Mouse (Mus musculus) kidney, postnatal 36 days (tissue): ENCODE data around the gene Morf4l1.
"Not testable (repeated sequence)": the region's sequence is repeated elsewhere in the genome, so short reads cannot be mapped to it uniquely, and the experiment has no call there.

Experiments
- DNase-seq, 2 experiments: peaks; one replicate each; pipeline ENCODE4 v3.0.0; 2021 to 2022; ENCODE audit warnings: mixed read lengths in 2 of 2

Morf4l1 gene

DNA sequence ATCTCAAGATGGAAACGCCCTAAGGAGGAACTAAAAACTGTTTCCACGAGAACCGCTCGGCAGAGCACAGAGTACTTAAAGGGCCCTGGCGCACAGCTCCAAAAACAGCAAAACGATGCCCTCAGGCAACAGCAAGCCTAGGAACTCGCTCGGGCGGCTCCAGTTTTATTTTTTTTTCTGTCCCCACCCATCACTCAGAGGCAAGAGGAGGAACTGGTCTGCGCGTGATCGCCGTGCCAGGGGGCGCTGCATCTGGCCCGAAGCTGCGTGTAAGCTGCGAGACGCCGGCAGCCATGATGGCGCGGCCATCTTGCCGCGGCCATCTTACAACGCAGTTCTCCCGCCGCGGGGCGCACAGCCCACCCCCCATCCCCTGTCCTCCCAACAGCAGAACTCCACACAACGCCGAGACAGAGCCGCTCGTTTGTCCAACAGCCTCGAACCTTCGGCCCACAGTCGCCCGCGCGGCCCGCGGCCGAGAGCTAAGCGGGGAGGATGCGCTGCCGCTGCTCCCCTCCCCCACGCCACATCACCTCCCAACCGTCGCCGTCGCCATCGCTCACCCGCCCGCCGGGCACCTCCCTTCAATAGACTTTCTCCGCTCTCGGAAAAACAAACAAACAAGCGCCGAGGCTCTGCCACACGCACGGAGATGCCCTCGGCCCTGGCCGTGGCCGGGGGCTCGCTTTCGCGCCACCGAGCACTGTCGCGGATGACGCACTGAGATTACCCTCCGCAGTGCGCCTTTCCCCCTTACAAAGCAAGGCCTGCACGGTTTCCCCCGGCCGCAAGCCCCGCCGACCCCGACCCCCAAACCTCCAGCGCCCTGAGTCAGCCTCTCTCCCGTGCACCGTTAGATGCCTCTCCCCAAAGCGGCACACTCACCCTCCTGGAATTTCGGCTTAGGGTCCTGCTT lies 665 bp downstream of the Morf4l1 start:
- peak; percentile 95 to 96 for DNase-seq

DNA sequence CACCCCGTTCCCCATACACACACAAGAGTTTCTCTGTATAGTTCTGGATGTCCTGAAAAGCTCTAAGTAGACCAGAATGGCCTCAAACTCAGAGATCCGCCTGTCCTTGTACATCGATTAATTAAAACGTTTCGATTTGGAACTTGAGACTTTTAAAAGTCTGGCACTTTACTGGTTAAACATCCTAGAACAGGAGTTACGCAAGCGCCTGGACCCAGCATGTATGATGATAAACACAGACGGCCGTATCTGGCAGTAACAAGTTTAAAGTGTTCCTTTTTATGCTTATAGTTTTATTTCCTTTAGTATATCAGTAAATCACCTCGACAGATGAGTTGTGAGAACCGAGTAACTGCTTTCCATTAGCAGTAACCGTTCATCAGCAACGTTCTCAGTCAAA lies 1.4 kb downstream of the Morf4l1 start:
- DNase-seq, result peak in 1 of 2 experiments; percentile 19

DNA sequence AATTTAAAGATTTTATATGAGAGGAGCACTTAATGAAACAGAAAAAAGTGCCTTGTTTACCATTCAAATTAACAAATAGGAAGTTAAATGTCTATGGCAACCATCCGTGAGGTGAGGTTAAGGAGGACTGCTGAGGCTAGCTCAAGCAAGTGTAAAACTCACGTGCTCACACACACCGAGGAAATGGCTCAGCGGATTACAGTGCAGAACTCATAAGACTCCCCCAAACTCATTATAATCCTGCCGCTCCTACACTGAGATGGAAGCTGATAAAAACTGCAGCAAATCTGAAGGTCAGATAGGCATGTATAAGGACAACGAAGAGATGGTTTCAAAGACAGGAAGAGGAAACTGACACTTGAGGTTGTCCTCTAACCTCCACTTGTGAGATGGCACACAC lies 5.2 kb downstream of the Morf4l1 start:
- no peak for DNase-seq

DNA sequence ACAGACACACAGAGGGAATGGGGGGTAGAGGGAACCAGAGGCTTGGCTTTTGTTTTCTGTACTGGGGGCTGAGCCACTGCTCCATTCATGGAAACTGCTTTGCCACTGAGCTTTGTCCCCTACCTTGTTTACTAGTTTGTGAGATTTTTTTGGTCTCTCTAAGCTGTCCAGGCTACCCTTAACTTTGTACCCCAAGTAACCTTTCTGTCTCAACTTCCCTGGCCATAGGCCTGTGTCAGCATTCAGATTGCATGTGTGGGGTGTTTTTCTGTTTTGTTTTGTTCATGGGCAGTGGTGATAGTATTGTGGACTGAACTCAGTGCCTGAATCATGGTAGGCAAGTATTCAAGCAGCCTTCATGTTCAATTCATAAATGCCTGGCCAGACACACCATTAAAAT lies 6.3 kb downstream of the Morf4l1 start:
- peak in 1 of 2 experiments; percentile 12 for DNase-seq

DNA sequence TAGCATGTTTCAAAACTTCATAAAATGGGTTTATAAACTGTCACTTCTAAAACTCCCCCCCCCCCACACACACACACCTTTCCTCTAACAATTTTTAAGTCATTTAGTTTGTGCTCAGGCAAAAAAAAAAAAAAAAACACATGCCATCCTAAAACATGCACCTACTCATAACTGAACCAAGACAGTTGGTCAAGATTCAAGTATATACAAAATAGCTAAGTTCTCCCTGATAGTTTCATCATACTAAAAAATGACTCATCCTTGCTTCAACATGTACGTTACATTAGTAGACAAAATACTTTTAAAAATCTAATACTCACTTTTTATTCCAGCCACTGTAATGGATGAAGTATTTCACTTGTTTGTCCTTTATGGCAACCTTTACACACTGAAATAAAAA lies 7.7 kb downstream of the Morf4l1 start:
- DNase-seq, result no peak

DNA sequence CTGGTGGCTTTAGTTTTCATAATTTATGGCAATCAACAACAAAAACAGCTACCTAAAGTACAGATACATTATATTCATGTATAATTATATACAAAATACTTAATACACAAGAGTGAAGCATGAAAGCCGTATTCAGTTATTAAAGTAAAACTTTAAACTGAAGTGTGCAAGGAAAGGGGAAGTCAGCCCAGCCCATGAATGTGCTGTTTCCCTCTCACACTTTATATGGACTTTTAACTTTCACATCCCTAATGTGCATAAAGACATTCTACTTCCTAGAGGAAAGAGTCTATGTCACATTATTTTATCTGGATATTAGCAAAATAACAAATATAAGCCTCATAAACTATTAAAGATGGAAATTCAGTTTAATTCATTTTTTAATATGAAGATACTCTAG lies 9.1 kb downstream of the Morf4l1 start:
- no peak for DNase-seq

DNA sequence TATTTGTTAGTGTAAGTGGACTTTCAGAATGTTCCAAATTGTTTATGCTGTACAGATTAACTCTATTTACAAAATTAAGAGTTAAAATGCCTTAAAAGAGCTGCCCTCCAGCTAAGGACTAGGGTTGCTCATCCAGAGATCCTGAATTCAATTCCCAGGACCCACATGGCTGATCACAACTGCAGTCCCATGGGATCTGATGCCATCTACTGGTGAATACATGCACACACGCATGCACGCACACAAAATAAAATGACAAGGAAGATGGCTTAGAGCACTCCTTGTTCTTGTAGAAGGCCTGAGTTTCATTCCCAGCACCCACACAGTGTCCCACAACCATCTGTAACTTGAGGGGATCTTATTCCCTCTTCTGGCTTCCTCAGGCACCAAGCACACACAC lies 13.8 kb downstream of the Morf4l1 start:
- DNase-seq, result peak in 1 of 2 experiments; percentile 20

DNA sequence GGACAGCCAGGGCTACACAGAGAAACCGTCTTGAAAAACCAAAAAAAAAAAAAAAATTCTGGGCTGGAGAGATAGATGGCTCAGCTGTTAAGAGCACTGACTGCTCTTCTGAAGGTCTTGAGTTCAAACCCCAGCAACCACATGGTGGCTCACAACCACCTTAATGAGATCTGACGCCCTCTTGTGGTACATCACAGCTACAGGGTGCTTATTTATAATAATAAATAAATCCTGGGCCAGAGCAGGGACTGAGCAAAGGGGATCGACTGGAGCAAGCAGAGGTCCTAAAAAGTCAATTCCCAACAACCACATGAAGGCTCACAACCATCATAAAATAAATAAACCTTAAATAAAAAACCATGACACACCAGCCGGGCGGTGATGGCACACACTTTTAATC lies 15.6 kb downstream of the Morf4l1 start:
- no peak for DNase-seq

DNA sequence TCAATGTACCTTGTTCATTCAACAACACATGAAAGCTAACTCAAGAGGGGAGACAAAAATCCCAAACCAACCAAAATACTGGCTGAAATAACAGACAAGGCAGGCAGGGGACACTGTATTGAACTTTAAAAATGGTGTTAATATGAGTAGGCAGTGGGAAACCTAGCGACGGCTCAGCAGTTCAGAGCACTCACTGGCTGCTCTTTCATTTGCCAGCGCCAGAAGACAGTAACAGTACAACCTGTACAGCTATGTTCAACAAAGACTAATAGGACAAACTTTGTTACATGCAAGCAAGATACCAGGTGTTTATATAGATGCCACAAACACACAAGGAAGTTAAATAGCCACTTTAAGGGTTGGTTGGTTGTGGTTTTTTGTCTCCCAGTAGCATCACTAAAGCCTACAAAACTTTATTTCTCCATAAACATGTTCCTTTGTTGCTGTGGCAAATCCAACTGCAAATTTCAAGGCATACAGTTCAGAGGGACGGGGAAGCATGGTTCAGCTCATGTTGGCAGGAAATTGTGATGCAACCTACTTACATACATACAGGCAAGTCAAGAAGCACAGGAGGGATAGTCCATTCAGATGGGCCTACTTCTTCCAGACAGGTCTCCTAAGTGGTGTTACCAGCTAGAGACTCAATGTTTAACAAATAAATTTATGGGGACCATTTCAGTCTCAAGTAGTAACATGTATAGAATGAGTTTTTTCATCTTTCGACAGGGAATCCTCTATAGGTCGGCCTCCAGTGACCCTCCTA lies 25.1 kb downstream of the Morf4l1 start:
- no peak for DNase-seq

DNA sequence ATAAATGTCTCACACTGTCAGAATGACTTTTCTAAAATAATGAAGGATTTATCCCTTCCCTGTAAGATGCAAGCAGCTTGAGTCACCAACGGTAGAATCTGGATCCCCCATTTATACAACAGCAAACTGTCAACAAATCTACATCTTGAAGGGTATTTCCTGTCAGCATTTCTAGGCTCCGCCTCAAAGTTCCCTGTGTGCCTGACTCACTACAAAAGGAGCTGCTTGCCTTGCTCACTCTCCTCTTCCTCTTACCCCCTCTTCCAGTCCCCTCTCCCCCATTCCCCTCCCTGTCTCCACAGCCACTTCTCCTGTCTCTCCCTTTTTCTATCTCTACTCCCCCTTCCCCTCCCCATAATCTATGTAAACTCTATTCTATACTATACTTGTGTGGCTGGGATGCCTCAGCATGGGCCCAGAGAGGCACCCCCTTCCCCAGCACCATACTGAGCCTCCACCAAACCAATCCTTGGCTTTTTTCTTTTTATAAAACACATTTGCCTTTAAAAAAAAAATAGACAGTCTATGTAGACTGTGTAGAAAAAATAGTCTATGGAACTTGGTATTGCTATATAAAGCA lies 26.6 kb downstream of the Morf4l1 start:
- no peak for DNase-seq

DNA sequence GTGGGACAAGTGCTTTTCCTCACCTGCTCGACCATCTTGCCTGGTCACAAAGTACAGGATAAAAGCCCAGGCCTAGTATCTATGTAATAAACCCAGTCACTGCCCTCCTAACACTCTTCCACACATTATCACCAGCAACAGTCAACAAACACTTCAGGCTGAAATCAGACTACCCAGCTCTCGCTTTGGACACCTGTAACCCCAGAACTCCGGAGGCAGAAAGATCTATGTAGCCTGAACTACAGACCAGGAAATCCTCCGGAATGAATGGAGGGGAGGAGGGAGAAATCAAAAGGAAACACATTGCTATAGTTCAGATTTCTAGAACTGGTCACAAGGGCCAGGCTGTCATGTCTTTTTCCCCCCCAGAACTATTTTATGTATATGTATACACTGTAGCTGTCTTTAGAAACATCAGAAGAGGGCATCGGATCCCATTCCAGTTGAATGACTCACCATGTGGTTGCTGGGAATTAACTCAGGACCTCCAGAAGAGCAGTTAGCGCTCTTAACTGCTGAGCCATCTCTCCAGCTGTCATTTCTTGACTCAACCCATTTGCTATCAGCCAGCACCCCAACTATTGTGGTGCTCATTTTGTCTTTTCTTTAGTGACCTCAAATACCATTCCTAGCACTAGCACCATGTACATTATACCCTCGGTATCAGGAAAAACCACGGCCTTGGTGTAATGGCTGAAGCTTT lies 29.7 kb downstream of the Morf4l1 start:
- no peak for DNase-seq

DNA sequence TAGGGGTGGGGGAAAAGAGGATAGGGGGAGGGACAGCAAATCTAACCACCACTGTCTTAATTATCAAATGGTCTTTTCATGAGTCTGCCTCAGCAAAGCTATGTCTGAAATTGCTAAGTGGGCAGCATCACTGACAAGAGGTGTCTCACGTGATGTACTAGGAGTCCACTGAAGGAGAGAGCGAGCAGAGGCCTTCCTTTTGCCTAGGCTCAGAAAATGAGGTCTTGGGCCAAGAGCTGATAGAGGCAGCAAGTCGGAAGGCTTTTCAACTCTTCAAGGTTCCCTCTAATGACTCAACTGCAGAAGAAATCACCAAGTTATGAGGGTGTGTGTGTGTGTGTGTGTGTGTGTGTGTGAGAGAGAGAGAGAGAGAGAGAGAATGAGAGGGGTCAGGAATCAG lies 30.4 kb downstream of the Morf4l1 start:
- DNase-seq, result no peak

DNA sequence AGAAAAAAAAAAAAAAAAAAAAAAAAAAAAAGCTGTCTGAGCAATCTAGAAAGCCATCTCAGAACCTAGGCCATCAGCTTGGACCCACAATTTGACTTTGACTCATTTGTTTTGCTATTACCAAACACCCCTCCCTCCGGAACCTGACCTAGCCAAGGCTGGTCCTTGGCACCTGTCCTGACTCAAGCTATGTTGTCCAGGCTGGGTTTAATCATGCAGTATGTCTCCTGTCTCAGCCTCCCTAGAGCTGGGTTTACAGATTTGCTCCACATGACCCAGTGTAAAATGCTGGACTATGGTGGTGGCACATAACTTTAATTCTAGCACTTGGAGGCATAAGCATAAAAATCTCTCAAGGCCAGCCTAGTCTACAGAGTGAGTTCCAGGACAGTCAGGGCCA lies 31.6 kb downstream of the Morf4l1 start:
- no peak for DNase-seq

DNA sequence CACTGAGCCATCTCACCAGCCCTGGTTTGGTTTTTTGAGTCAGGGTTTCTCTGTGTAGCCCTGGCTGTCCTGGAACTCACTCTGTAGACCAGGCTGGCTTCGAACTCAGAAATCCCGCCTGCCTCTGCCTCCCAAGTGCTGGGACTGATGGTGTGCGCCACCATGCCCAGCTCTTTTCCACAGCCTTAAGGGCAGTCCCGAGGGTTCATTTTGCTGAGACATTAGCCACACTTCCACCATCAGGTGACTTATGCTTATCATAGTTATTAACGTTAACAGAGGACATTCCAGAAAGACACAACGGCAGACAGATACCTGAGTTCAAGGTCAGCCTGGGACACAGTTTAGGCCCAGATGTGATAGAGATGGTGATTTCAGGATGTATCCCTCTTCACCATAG lies 32.6 kb downstream of the Morf4l1 start:
- not testable (repeated sequence) for DNase-seq

DNA sequence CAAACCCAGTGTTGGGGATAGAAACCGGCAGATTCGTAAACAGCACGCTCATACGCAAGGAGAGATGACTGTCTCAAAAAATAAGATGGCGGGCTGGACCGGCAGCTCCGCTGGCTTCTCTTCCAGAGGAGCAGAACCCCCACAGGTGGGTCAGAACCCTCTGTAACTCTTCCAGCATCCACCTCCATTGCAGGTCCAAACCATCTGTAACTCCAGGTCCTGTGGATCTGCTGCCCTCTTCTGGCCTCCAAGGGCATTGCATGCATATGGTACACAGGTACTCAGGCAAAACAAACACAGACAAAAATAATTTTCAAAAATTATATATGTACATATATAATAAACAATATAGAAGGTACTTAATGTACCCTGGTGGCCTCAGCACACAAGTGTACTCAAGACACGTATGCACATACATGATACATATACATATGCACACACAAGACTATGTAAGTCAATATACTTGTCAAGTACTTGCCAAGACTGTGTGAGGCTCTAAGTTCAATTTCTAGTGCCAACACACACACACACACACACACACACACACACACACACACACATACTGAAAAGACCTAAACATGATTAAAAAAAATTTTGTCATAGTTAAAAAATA lies 37.6 kb downstream of the Morf4l1 start:
- DNase-seq, result peak; percentile 71 to 90

DNA sequence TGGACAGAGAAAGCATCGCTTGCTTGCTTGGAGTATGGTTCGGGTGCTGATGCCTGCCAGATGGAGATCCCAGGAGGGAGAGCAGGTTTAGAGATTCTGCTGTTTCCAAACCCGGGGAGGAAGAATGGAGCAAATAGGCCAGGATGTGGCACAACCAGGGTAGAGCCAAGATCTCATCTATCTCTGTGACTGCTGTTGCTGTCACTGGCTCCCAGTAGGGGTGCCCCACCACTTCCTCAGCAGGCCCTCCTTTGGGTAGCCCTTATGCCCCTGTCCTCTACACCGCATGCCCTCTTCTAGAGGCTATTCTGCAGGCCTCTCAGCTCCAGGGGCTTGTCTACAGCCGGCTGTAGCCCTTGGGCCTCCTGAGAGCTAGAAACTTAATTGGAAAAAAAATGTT lies 38.4 kb downstream of the Morf4l1 start:
- DNase-seq, result no peak

DNA sequence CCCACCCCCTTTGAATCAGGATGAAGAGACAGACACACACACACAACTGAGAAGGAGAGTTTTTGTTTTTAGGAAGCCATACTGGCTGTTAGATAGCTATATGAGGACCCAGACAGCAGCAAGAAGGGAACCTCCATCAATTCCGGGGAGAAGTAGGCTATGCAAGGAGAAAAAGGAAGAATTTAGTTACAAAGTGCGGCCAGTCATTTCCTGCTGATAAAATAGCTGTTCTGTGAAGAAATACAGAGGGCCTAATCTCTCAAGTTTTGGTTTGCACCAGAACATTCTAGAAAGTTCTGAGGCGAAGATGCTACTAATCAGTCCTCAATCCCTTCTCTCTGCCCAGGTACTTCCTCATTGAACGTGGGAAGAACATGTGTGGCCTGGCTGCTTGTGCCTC lies 39.2 kb downstream of the Morf4l1 start:
- no peak for DNase-seq

DNA sequence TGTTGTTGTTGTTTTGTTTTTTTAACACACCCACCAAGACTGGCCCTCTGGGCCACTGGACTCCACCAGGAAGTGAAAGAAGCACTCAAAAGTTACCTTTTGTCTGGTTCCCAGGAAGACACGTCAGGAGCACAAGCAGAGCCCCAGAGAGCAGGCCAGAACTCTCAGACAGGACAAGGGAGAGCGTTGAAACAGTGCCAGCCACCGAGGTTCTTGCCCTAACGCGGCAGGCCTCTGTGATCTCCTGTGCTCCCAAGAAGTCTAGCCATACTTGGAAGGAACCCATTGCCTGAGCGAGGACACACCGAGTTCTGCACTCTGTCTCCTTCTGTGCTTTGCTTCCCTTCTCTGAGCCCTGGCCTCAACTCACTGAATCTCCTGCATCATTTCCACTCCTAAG lies 44.4 kb downstream of the Morf4l1 start:
- DNase-seq, result peak in 1 of 2 experiments; percentile 36

DNA sequence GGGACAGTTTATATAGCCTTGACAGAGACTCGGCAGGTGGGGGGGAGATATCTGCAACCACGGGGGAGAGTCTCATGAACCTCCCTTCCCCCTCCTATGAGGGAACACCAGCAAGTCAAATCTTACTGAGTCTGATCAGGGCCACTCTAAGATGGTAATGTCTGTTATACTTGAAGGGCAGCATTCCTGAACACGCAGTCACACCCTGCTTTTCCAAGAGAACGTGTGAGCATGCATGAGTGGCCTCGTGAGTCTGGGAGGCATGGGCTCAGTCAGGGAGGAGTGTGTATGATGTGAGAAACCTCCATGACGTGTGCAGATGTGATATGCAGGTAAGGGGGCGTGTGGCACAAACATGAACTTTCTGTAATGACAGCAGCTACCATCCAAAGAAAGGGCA lies 45.1 kb downstream of the Morf4l1 start:
- DNase-seq, result peak; percentile 22 to 32

DNA sequence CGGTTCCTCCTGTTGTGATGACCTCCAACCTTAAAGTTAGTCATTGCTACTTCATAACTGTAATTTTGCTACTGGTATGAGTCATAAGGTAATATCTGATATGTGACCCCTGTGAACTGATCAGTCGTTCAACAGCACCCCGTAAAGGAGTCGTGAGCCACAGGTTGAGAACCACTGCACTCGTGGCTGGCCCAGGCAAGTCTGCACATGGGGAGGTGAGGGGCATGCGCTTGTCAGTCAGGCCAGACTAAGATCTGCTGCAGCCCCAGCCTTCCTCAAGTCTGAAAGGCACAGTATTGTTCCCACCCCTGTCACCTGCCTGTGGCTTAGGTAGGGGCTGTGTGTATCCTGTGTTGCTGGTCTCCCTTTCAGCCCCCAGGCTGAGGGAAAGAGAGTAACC lies 45.8 kb downstream of the Morf4l1 start:
- DNase-seq, result no peak

DNA sequence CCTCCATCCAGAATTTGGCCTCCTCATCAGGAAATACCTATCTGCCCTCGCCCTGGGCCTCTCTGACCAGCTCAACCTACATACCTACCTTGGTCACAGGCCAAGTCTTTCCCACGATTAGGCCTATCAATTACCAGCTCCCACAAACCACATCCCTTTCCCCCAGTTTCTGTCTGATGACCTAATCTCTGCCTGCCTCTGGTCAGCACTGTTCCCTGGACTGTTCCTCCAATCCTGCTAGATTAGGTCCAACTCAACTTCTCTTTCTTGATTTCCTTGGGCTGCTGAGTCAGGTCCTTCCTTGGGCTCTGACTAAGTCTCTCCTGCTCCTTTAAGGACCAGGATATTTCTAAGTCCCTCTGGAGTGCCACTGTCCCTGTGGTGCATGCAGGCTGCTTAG lies 47.2 kb downstream of the Morf4l1 start:
- DNase-seq, result no peak

DNA sequence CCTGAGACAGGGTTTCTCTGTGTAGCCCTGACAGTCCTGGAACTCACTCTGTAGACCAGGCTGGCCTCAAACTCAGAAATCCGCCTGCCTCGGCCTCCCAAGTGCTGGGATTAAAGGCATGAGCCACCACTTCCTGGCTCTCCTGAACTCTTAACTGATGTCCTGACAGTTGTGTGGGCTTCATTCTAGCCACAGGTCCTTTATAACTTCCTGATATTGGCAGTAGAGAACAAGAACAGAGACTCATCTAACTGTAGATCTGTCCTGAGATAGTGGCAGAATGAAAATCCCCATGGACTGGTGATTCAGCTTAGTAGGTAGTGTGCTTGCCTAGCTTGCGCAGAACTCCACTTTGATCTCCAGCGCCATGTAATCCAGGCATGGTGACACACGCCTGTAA lies 53.6 kb downstream of the Morf4l1 start:
- not testable (repeated sequence) for DNase-seq

DNA sequence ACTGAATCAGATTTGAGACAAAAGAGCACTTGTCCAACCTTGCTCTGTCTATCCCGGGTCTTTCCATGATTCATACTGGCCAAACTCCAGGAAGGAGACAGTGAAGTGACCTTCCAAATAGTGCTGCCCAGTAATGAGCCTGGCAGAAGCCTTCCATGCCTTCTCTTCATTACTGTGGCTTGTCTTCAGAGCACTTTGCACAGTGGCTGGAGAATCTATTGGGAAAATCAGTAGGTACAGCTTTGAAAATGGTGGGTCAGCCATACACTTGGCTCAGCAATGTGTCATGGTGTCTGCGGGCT lies 54.0 kb downstream of the Morf4l1 start:
- DNase-seq, result no peak
